Mouse (Mus musculus): ENCODE measurements around the gene Arsb. TPM values are rescaled to one million over a fixed set of nuclear protein-coding genes. Genes with fewer than 3 reads are reported as not detected.

The Arsb gene
- polyA plus RNA-seq, 1 experiment: 19.1 TPM

GRCm38 (mm10) chr13:93930561-93931340, 159.3 kb downstream of the Arsb start:
- 68% methylated on average over 7 of the region's 7 CpGs for WGBS
- no peak overlapping the region for H3K27ac ChIP-seq (ENCODE audit: control insufficient read depth, insufficient read depth, low read length)

GRCm38 (mm10) chr13:93936455-93936854, 165.0 kb downstream of the Arsb start:
- no peak for DNase-seq
- Histone ChIP-seq H3K36me3 (ENCODE audit: control insufficient read depth, insufficient read depth, low read length) (no peaks in the 10 kb centered on the region), H3K27ac (ENCODE audit: control insufficient read depth, insufficient read depth, low read length) (no peak overlapping the region), H3K27me3 (ENCODE audit: control insufficient read depth, insufficient read depth, low read length) (no peaks in the 10 kb centered on the region), H3K4me3 (ENCODE audit: control insufficient read depth, insufficient read depth, low read length) (no peak overlapping the region), H3K4me1 (replicated peaks; ENCODE audit: control insufficient read depth, insufficient read depth, low read length) (peaks cover 4% of the 10 kb centered on the region)
- no peak for TF ChIP-seq CTCF (IDR thresholded peaks at IDR 0.05; ENCODE audit: borderline replicate concordance, control insufficient read depth, extremely low read depth, insufficient read depth, low read length, poor library complexity)
- TF ChIP-seq POLR2A (IDR thresholded peaks at IDR 0.05; ENCODE audit: control insufficient read depth, extremely low read depth, insufficient read depth, low read length, poor library complexity): no peak
- 93% methylated on average over 6 of the region's 6 CpGs for WGBS

More at GRCm38 (mm10) chr13:93930561-93931340, 159.3 kb downstream of the Arsb start:
- TF ChIP-seq POLR2A (IDR thresholded peaks at IDR 0.05; ENCODE audit: control insufficient read depth, extremely low read depth, insufficient read depth, low read length, poor library complexity) (no peak), CTCF (IDR thresholded peaks at IDR 0.05; ENCODE audit: borderline replicate concordance, control insufficient read depth, extremely low read depth, insufficient read depth, low read length, poor library complexity) (no peak)
- no peaks in the 10 kb centered on the region for H3K36me3 ChIP-seq (ENCODE audit: control insufficient read depth, insufficient read depth, low read length)
- H3K4me3 ChIP-seq (ENCODE audit: control insufficient read depth, insufficient read depth, low read length): no peak overlapping the region
- no peaks in the 10 kb centered on the region for H3K4me1 ChIP-seq (replicated peaks; ENCODE audit: control insufficient read depth, insufficient read depth, low read length)
- H3K27me3 ChIP-seq (ENCODE audit: control insufficient read depth, insufficient read depth, low read length): no peaks in the 10 kb centered on the region
- no peak for DNase-seq

- DNase-seq: no peak
- peaks cover 4% of the 10 kb centered on the region for H3K4me1 ChIP-seq (replicated peaks; ENCODE audit: control insufficient read depth, insufficient read depth, low read length)
- 83% methylated on average over 2 of the region's 2 CpGs for whole genome bisulfite sequencing
- TF ChIP-seq POLR2A (IDR thresholded peaks at IDR 0.05; ENCODE audit: control insufficient read depth, extremely low read depth, insufficient read depth, low read length, poor library complexity) (no peak), CTCF (IDR thresholded peaks at IDR 0.05; ENCODE audit: borderline replicate concordance, control insufficient read depth, extremely low read depth, insufficient read depth, low read length, poor library complexity) (no peak)
- no peak overlapping the region for H3K27ac ChIP-seq (ENCODE audit: control insufficient read depth, insufficient read depth, low read length)
- H3K36me3 ChIP-seq (ENCODE audit: control insufficient read depth, insufficient read depth, low read length): no peaks in the 10 kb centered on the region
- H3K4me3 ChIP-seq (ENCODE audit: control insufficient read depth, insufficient read depth, low read length): no peak overlapping the region
- no peaks in the 10 kb centered on the region for H3K27me3 ChIP-seq (ENCODE audit: control insufficient read depth, insufficient read depth, low read length)
Observed at GRCm38 (mm10) chr13:93938118-93938517, 166.7 kb downstream of the Arsb start.

- WGBS: 18% methylated on average over 6 of the region's 6 CpGs
- no peaks in the 10 kb centered on the region for H3K36me3 ChIP-seq (ENCODE audit: control insufficient read depth, insufficient read depth, low read length)
- no peak for DNase-seq
- H3K4me1 ChIP-seq (replicated peaks; ENCODE audit: control insufficient read depth, insufficient read depth, low read length): peaks cover 4% of the 10 kb centered on the region
- TF ChIP-seq CTCF (IDR thresholded peaks at IDR 0.05; ENCODE audit: borderline replicate concordance, control insufficient read depth, extremely low read depth, insufficient read depth, low read length, poor library complexity): no peak
- TF ChIP-seq POLR2A (IDR thresholded peaks at IDR 0.05; ENCODE audit: control insufficient read depth, extremely low read depth, insufficient read depth, low read length, poor library complexity): no peak
- H3K4me3 ChIP-seq (ENCODE audit: control insufficient read depth, insufficient read depth, low read length): no peak overlapping the region
- no peak overlapping the region for H3K27ac ChIP-seq (ENCODE audit: control insufficient read depth, insufficient read depth, low read length)
- no peaks in the 10 kb centered on the region for H3K27me3 ChIP-seq (ENCODE audit: control insufficient read depth, insufficient read depth, low read length)
Observed at GRCm38 (mm10) chr13:93939363-93940127, 168.1 kb downstream of the Arsb start.

- H3K27me3 ChIP-seq (ENCODE audit: control insufficient read depth, insufficient read depth, low read length): no peaks in the 10 kb centered on the region
- no peak for DNase-seq
- TF ChIP-seq CTCF (IDR thresholded peaks at IDR 0.05; ENCODE audit: borderline replicate concordance, control insufficient read depth, extremely low read depth, insufficient read depth, low read length, poor library complexity) (no peak), POLR2A (IDR thresholded peaks at IDR 0.05; ENCODE audit: control insufficient read depth, extremely low read depth, insufficient read depth, low read length, poor library complexity) (no peak)
- H3K4me3 ChIP-seq (ENCODE audit: control insufficient read depth, insufficient read depth, low read length): no peak overlapping the region
- H3K36me3 ChIP-seq (ENCODE audit: control insufficient read depth, insufficient read depth, low read length): no peaks in the 10 kb centered on the region
- 79% methylated on average over 7 of the region's 7 CpGs for WGBS
- H3K4me1 ChIP-seq (replicated peaks; ENCODE audit: control insufficient read depth, insufficient read depth, low read length): peaks cover 4% of the 10 kb centered on the region
- H3K27ac ChIP-seq (ENCODE audit: control insufficient read depth, insufficient read depth, low read length): no peak overlapping the region
Observed at GRCm38 (mm10) chr13:93940742-93941531, 169.5 kb downstream of the Arsb start.

GRCm38 (mm10) chr13:93950996-93951395, 179.6 kb downstream of the Arsb start:
- no peak for DNase-seq
- Histone ChIP-seq H3K36me3 (ENCODE audit: control insufficient read depth, insufficient read depth, low read length) (no peaks in the 10 kb centered on the region), H3K4me1 (replicated peaks; ENCODE audit: control insufficient read depth, insufficient read depth, low read length) (no peaks in the 10 kb centered on the region), H3K27ac (ENCODE audit: control insufficient read depth, insufficient read depth, low read length) (no peak overlapping the region), H3K4me3 (ENCODE audit: control insufficient read depth, insufficient read depth, low read length) (no peak overlapping the region), H3K27me3 (ENCODE audit: control insufficient read depth, insufficient read depth, low read length) (no peaks in the 10 kb centered on the region)
- 77% methylated on average over 9 of the region's 9 CpGs for WGBS
- no peak for TF ChIP-seq POLR2A (IDR thresholded peaks at IDR 0.05; ENCODE audit: control insufficient read depth, extremely low read depth, insufficient read depth, low read length, poor library complexity)
- no peak for TF ChIP-seq CTCF (IDR thresholded peaks at IDR 0.05; ENCODE audit: borderline replicate concordance, control insufficient read depth, extremely low read depth, insufficient read depth, low read length, poor library complexity)

Data from thymus, adult 2 months (tissue).